Mouse (Mus musculus) c-Kit-negative CD71-positive TER-119-positive erythroid progenitor cells, embryonic 14.5 days (primary cell): ENCODE data around the gene Zbtb25.

Experiments
- DNase-seq: peaks from one replicate; pipeline ENCODE4 v3.0.0-alpha.2; 2013; ENCODE audit warnings: low read depth, low spot score

Gene Zbtb25

GRCm38 (mm10) chr12:76369206-76369977 lies at the start of gene Zbtb25:
Gene Zbtb25, minus strand, starts transcription at chr12:76369602.
- peak; percentile 73 for DNase-seq

- no peak for DNase-seq
These were observed 48.9 kb upstream of the Zbtb25 start for GRCm38 (mm10) chr12:76418346-76418745.

- DNase-seq = no peak
These were observed 48.0 kb upstream of the Zbtb25 start, which contains the start of gene Ppp1r36 for GRCm38 (mm10) chr12:76417433-76417854. Gene Ppp1r36, plus strand, starts transcription at chr12:76417538.

GRCm38 (mm10) chr12:76415383-76416010 lies 46.1 kb upstream of the Zbtb25 start:
- no peak for DNase-seq

- no peak for DNase-seq
These were observed 39.8 kb upstream of the Zbtb25 start for GRCm38 (mm10) chr12:76409166-76409565.

GRCm38 (mm10) chr12:76407184-76407583 lies 37.8 kb upstream of the Zbtb25 start:
- no peak for DNase-seq

GRCm38 (mm10) chr12:76405971-76406370 lies 36.6 kb upstream of the Zbtb25 start:
- no peak for DNase-seq

- DNase-seq = no peak
These were observed 36.0 kb upstream of the Zbtb25 start for GRCm38 (mm10) chr12:76405183-76405970.

- DNase-seq = no peak
These were observed 35.4 kb upstream of the Zbtb25 start for GRCm38 (mm10) chr12:76404836-76405182.

- DNase-seq = peak; percentile 81
These were observed 34.6 kb upstream of the Zbtb25 start, which contains the start of gene Hspa2 for GRCm38 (mm10) chr12:76403886-76404537. Gene Hspa2, plus strand, starts transcription at chr12:76404176.

- DNase-seq = peak; percentile 51
These were observed 33.8 kb upstream of the Zbtb25 start for GRCm38 (mm10) chr12:76402991-76403885.

- DNase-seq = no peak
These were observed 32.3 kb upstream of the Zbtb25 start for GRCm38 (mm10) chr12:76401674-76402073.

GRCm38 (mm10) chr12:76397281-76397680 lies 27.9 kb upstream of the Zbtb25 start:
- no peak for DNase-seq

- DNase-seq = no peak
These were observed 23.6 kb upstream of the Zbtb25 start for GRCm38 (mm10) chr12:76392979-76393378.

GRCm38 (mm10) chr12:76391595-76392271 lies 22.3 kb upstream of the Zbtb25 start:
- DNase-seq = no peak

- DNase-seq = no peak
These were observed 19.4 kb upstream of the Zbtb25 start for GRCm38 (mm10) chr12:76388794-76389193.

GRCm38 (mm10) chr12:76385342-76385741 lies 15.9 kb upstream of the Zbtb25 start:
- no peak for DNase-seq

- DNase-seq = no peak
These were observed 10.7 kb upstream of the Zbtb25 start for GRCm38 (mm10) chr12:76380151-76380550.

GRCm38 (mm10) chr12:76378556-76378955 lies 9.2 kb upstream of the Zbtb25 start:
- no peak for DNase-seq

GRCm38 (mm10) chr12:76377726-76378125 lies 8.3 kb upstream of the Zbtb25 start:
- no peak for DNase-seq
